Mouse (Mus musculus): ENCODE measurements around the gene H1f0.

DNA sequence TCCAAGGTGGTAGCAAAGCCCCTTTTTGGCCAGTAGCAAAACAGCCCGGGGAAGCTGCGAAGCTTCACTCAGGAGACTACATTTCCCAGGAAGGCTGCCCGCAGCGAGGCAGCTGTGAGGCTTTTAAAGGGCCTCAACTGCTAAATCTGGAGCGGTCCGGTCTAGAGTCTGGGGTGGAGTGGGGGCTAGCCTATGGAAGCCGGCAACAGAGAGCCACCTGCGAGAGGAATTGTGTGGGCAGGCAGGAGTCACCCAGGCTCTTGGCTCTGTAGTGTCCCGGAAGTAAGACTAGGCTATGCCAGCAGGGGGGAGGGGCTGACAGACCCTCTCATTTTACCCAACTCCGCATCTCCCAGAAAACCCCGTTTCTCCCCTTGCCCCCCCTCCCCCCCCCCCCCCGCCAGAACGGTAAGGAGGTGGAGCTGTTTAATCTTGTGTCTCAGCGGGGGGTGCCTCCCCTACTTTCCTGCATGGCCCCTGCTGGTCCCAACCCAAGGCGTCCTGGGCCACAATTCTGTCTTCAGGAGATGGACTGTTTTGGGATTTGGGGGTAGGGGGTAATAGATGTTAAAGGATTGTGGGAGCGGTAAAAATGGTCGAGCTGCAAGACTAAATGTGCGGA, 2.5 kb upstream of the H1f0 start:
- TF ChIP-seq TAL1 (IDR thresholded peaks at IDR 0.05; ENCODE audit: low read length) (no peak), GATA1 (IDR thresholded peaks at IDR 0.05; ENCODE audit: low read length) (no peak)

All from erythroblast, embryonic 14.5 days (primary cell).